Mouse (Mus musculus): ENCODE results near the gene Sccpdh.
"Not testable (repeated sequence)": the region's sequence is repeated elsewhere in the genome, so short reads cannot be mapped to it uniquely, and the experiment has no call there.

Gene Sccpdh

DNA sequence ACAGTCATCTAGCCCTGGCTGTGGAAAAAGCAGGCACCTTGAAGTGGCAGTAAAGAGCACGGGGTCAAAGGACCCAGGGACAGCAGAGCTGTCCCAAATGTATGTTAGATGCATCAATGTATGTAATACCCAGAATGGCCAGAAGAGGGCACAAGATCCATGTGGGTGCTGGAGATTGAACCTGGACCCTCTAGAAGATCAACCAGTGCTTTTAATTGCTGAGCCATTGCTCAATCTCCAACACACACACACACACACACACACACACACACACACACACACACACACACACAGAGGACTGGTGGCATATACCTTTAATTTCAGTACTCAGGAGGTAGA is 34.6 kb upstream of the Sccpdh start:
- Histone ChIP-seq H3K4me3 (replicated peaks; ENCODE audit: low read length) (no peak overlapping the region), H3K9me3 (ENCODE audit: low read length) (peaks cover 49% of the 10 kb centered on the region), H3K4me1 (replicated peaks; ENCODE audit: low read depth, low read length) (peaks cover 11% of the 10 kb centered on the region), H3K36me3 (ENCODE audit: insufficient read depth, low read length) (no peaks in the 10 kb centered on the region), H3K27me3 (ENCODE audit: insufficient read depth, low read length) (no peaks in the 10 kb centered on the region)
- peak; percentile 32; the same call in 1 of the 2 replicates for TF ChIP-seq CTCF (conservative IDR thresholded peaks at IDR 0.05; ENCODE audit: low read length)
- no peak for TF ChIP-seq NANOG (IDR thresholded peaks at IDR 0.05; ENCODE audit: borderline replicate concordance, low read length)

- TF ChIP-seq CTCF (conservative IDR thresholded peaks at IDR 0.05; ENCODE audit: low read length): no peak
- no peak for TF ChIP-seq POU5F1 (IDR thresholded peaks at IDR 0.05; ENCODE audit: borderline replicate concordance, low read length)
- no peak for TF ChIP-seq NANOG (IDR thresholded peaks at IDR 0.05; ENCODE audit: borderline replicate concordance, low read length)
- Histone ChIP-seq H3K4me3 (replicated peaks; ENCODE audit: low read length) (no peak overlapping the region), H3K9me3 (ENCODE audit: low read length) (peaks cover 49% of the 10 kb centered on the region)
Observed at GRCm38 (mm10) chr1:179634159-179634558, 33.9 kb upstream of the Sccpdh start.

DNA sequence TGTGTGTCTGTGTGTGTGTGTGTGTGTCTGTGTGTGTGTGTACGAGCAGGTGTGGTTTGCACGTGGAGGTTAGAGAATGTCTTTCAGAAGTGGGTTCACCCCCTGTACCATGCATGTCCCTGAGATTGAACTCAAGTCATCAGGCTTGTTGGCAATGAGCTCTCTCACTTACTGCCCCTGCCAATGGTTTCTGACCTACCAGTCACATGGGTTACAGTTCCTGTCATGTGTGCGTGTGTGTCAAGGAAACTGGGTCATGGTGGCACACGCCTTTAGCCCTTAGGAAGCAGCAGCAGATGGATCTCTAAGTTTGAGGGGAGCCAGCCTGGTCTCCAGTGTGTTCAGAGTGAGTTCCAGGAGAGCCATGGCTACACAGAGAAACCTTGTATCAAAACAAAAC is 25.3 kb upstream of the Sccpdh start:
- H3K27me3 ChIP-seq (ENCODE audit: insufficient read depth, low read length): 0 out of 2 replicates have a peak, but pooled peaks cover 5% of the 10 kb centered on the region

More at GRCm38 (mm10) chr1:179634159-179634558, 33.9 kb upstream of the Sccpdh start:
- no peaks in the 10 kb centered on the region for H3K36me3 ChIP-seq (ENCODE audit: insufficient read depth, low read length)
- peaks cover 3% of the 10 kb centered on the region; the same call in 1 of the 2 replicates for H3K4me1 ChIP-seq (replicated peaks; ENCODE audit: low read depth, low read length)
- no peaks in the 10 kb centered on the region for H3K27me3 ChIP-seq (ENCODE audit: insufficient read depth, low read length)

DNA sequence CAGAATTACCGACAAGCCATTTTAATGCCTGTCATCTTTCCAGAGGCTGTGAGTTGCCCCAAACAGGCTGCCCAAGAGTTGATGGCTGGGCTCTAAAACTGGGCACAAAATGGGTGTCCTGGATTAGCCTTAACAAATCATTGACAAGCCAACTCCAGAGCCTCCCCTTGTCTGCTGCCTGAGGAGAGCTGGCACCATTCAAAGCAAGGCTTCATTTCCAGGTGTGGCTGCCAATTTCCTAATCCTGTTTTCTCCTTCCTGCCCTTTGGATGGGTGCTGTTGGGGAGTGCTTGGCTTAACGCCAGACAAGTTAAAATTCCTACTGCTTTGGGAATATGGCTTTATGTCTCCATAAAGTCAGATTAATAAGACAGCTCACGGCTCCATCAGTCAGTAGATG is 23.9 kb upstream of the Sccpdh start:
- H3K9me3 ChIP-seq (ENCODE audit: low read length): no peaks in the 10 kb centered on the region
- H3K36me3 ChIP-seq (ENCODE audit: insufficient read depth, low read length): no peaks in the 10 kb centered on the region
- TF ChIP-seq POU5F1 (IDR thresholded peaks at IDR 0.05; ENCODE audit: borderline replicate concordance, low read length): no peak
- H3K4me1 ChIP-seq (replicated peaks; ENCODE audit: low read depth, low read length): 0 out of 2 replicates have a peak, but pooled peaks cover 3% of the 10 kb centered on the region
- no peak overlapping the region for H3K4me3 ChIP-seq (replicated peaks; ENCODE audit: low read length)
- H3K27me3 ChIP-seq (ENCODE audit: insufficient read depth, low read length): 0 out of 2 replicates have a peak, but pooled peaks cover 5% of the 10 kb centered on the region

More for the DNA sequence above, 25.3 kb upstream of the Sccpdh start:
- no peak for TF ChIP-seq POU5F1 (IDR thresholded peaks at IDR 0.05; ENCODE audit: borderline replicate concordance, low read length)
- TF ChIP-seq NANOG (IDR thresholded peaks at IDR 0.05; ENCODE audit: borderline replicate concordance, low read length): no peak
- TF ChIP-seq CTCF (conservative IDR thresholded peaks at IDR 0.05; ENCODE audit: low read length): no peak
- no peaks in the 10 kb centered on the region for H3K36me3 ChIP-seq (ENCODE audit: insufficient read depth, low read length)
- H3K4me3 ChIP-seq (replicated peaks; ENCODE audit: low read length): no peak overlapping the region
- H3K9me3 ChIP-seq (ENCODE audit: low read length): no peaks in the 10 kb centered on the region
- H3K4me1 ChIP-seq (replicated peaks; ENCODE audit: low read depth, low read length): 0 out of 2 replicates have a peak, but pooled peaks cover 3% of the 10 kb centered on the region

DNA sequence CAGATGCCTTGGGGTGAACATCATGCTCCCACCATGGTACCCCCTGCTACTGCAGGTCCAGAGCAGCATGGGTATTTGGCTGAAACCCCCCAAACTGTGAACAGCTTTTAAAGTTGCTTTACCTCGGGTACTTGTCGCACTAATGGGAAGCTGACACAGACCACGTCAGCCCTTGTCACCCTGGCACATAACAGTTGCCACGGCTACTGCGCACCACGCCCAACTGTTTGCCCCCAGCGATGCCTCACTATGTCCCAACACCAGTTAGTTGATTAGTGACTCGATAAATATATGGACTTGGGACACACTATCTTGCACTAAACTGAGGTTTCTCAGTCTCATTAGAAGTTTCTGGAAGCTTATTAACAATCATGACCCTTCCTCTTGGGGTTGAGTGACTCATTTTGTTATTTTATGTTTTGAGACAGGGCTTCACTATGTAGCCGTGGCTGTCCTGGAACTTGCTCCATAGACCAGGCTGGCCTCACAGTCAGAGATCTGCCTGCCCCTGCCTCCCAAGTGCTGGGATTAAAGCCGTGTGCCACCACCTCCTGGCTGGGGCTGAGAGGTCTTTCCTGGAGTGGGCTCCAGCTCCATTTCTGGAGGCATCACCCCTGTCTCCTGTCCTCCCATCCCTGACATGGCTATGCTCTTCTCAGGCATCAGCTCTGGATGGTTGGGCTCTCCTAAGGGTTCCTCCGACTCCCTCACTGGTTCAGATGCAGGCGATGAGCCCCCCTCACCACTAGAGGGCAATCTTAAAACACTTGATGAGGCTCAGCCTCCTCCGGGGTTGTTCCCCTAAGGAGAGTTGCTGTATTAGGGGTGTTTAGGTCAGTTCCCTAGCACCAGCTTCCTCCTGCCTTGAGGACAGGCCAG is 22.7 kb upstream of the Sccpdh start:
- 0 out of 2 replicates have a peak, but pooled peaks cover 5% of the 10 kb centered on the region for H3K27me3 ChIP-seq (ENCODE audit: insufficient read depth, low read length)
- H3K9me3 ChIP-seq (ENCODE audit: low read length): 0 out of 2 replicates have a peak, but pooled peaks cover under 1% of the 10 kb centered on the region
- TF ChIP-seq NANOG (IDR thresholded peaks at IDR 0.05; ENCODE audit: borderline replicate concordance, low read length) (no peak), CTCF (conservative IDR thresholded peaks at IDR 0.05; ENCODE audit: low read length) (peak; percentile 82)
- H3K4me3 ChIP-seq (replicated peaks; ENCODE audit: low read length): no peak overlapping the region
- H3K36me3 ChIP-seq (ENCODE audit: insufficient read depth, low read length): no peaks in the 10 kb centered on the region
- H3K4me1 ChIP-seq (replicated peaks; ENCODE audit: low read depth, low read length): 0 out of 2 replicates have a peak, but pooled peaks cover 6% of the 10 kb centered on the region

- peaks cover 7% of the 10 kb centered on the region; the same call in 1 of the 2 replicates for H3K9me3 ChIP-seq (ENCODE audit: low read length)
- H3K4me1 ChIP-seq (replicated peaks; ENCODE audit: low read depth, low read length): 0 out of 2 replicates have a peak, but pooled peaks cover 12% of the 10 kb centered on the region
- H3K27me3 ChIP-seq (ENCODE audit: insufficient read depth, low read length): 0 out of 2 replicates have a peak, but pooled peaks cover 5% of the 10 kb centered on the region
- TF ChIP-seq CTCF (conservative IDR thresholded peaks at IDR 0.05; ENCODE audit: low read length) (no peak), NANOG (IDR thresholded peaks at IDR 0.05; ENCODE audit: borderline replicate concordance, low read length) (no peak), POU5F1 (IDR thresholded peaks at IDR 0.05; ENCODE audit: borderline replicate concordance, low read length) (no peak)
- no peaks in the 10 kb centered on the region for H3K36me3 ChIP-seq (ENCODE audit: insufficient read depth, low read length)
- H3K4me3 ChIP-seq (replicated peaks; ENCODE audit: low read length): no peak overlapping the region
Observed at GRCm38 (mm10) chr1:179645980-179646268, 22.1 kb upstream of the Sccpdh start.

DNA sequence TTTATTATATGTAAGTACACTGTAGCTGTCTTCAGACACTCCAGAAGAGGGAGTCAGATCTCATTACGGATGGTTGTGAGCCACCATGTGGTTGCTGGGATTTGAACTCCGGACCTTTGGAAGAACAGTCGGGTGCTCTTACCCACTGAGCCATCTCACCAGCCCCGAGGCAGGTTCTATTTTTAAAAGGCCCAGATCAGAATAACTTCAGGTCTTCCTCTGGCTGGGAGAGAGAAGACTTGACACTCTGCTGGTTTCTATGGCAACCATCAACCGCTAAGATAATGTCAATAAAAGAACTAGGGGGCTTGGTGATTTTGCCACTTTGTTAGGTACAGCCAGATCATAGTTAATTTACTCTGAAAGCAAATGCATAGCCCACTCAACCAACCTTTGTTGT is 19.3 kb upstream of the Sccpdh start:
- Histone ChIP-seq H3K4me1 (replicated peaks; ENCODE audit: low read depth, low read length) (0 out of 2 replicates have a peak, but pooled peaks cover 13% of the 10 kb centered on the region), H3K9me3 (ENCODE audit: low read length) (peaks cover 18% of the 10 kb centered on the region)
- H3K4me3 ChIP-seq (replicated peaks; ENCODE audit: low read length); H3K36me3 ChIP-seq (ENCODE audit: insufficient read depth, low read length); H3K27me3 ChIP-seq (ENCODE audit: insufficient read depth, low read length): not testable (repeated sequence)

DNA sequence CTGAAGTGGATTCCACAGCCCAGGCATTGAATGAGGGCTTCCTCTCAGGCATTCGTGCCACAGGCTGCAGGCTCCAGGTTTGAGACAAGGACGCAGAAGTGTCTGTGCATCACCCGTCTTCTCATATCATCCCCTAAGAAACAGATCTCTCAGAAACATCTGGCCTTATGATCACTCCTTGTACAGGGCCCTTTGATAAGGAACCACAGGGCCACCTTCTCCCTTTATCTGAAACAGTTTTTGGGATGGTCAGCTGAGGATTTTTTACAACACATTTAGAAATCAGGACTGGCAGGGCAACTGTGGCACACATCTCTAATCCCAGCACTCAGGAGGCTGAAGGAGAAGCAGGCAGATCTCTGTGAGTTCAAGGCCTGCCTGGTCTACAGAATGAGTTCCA is 18.7 kb upstream of the Sccpdh start:
- 0 out of 2 replicates have a peak, but pooled peaks cover 13% of the 10 kb centered on the region for H3K4me1 ChIP-seq (replicated peaks; ENCODE audit: low read depth, low read length)
- no peak overlapping the region for H3K4me3 ChIP-seq (replicated peaks; ENCODE audit: low read length)
- H3K27me3 ChIP-seq (ENCODE audit: insufficient read depth, low read length): no peaks in the 10 kb centered on the region
- no peaks in the 10 kb centered on the region for H3K36me3 ChIP-seq (ENCODE audit: insufficient read depth, low read length)
- TF ChIP-seq NANOG (IDR thresholded peaks at IDR 0.05; ENCODE audit: borderline replicate concordance, low read length) (no peak), CTCF (conservative IDR thresholded peaks at IDR 0.05; ENCODE audit: low read length) (no peak), POU5F1 (IDR thresholded peaks at IDR 0.05; ENCODE audit: borderline replicate concordance, low read length) (no peak)
- H3K9me3 ChIP-seq (ENCODE audit: low read length): peaks cover 18% of the 10 kb centered on the region

DNA sequence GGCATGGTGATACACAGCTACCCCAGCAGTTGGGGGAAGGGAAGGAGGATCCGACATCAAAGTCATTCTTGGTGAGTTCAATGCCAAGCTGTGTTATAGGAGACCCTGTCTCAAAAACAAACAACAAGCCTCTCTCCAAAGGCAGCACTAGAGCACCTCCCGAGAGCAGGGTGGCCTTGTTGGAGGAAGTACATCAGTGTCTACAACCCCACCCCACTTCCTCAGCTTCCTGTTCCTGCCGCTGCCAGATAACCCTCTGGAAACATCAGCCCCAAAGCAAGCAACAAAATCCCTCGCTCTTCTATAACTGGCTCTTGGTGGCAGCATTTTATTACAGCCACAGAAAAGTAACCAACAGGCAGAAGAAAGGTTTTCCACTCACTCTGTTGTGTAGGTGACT is 17.7 kb upstream of the Sccpdh start:
- no peak for TF ChIP-seq CTCF (conservative IDR thresholded peaks at IDR 0.05; ENCODE audit: low read length)
- TF ChIP-seq POU5F1 (IDR thresholded peaks at IDR 0.05; ENCODE audit: borderline replicate concordance, low read length): no peak
- H3K4me1 ChIP-seq (replicated peaks; ENCODE audit: low read depth, low read length): 0 out of 2 replicates have a peak, but pooled peaks cover 13% of the 10 kb centered on the region
- no peak overlapping the region for H3K4me3 ChIP-seq (replicated peaks; ENCODE audit: low read length)
- H3K36me3 ChIP-seq (ENCODE audit: insufficient read depth, low read length): no peaks in the 10 kb centered on the region
- peaks cover 18% of the 10 kb centered on the region for H3K9me3 ChIP-seq (ENCODE audit: low read length)
- no peaks in the 10 kb centered on the region for H3K27me3 ChIP-seq (ENCODE audit: insufficient read depth, low read length)
